Mouse (Mus musculus) adrenal gland, adult 10 weeks (tissue): ENCODE results near the gene Smap2. TPM values are rescaled to one million over a fixed set of nuclear protein-coding genes. Genes with fewer than 3 reads are reported as not detected.

Experiments used
- polyA plus RNA-seq: library from polyadenylated mRNA; stranded (reverse); fragments of 350-450 nt; fragmentation: Illumina TruSeq; extraction: RNeasy Lipid Tissue Mini Kit (QIAGEN cat#74804); gene quantifications from one replicate; pipeline ENCODE4 v1.2.3, GENCODE M21; 2014; ENCODE audit warnings: low read depth, low replicate concordance

The Smap2 gene
- 26.8 TPM for polyA plus RNA-seq

DNA sequence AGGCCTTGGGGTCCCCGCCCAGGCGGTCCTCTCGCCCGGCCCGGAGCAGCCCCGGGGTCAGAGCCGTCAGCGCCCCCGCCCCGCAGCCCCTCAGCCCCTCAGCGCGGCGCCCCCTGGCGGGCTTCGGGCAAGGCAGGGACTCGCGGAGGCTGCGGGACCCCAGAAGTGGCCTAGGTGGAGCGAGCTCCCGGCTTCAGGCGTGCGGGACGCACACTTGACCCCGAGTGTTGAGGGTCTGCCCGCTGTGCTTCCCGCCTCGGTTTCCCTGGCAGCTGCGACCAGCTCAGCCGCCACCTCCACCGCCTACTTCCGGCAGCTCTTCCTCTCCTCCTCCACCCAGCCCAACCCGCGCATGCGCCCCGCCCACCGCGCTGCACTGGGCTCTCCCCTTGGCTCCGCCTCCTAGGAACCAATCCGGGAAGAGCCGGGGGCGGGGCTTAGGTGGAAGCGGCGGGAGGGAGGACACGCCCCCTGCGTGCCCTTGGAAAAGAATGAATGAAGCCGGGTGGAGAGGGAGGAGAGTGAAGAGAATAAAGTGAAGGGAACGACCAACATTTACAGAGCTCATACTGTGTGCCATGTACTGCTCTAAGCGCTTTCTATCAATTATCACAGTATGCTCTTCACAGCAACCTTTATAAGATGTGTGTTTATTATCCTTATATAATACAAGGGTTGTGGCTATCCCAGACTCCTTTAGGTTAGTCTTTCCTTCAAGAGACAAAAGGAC, at the start of gene Smap2:
TSS of gene Smap2 (minus strand) at position 320 of the 730 bp plus-strand sequence.

DNA sequence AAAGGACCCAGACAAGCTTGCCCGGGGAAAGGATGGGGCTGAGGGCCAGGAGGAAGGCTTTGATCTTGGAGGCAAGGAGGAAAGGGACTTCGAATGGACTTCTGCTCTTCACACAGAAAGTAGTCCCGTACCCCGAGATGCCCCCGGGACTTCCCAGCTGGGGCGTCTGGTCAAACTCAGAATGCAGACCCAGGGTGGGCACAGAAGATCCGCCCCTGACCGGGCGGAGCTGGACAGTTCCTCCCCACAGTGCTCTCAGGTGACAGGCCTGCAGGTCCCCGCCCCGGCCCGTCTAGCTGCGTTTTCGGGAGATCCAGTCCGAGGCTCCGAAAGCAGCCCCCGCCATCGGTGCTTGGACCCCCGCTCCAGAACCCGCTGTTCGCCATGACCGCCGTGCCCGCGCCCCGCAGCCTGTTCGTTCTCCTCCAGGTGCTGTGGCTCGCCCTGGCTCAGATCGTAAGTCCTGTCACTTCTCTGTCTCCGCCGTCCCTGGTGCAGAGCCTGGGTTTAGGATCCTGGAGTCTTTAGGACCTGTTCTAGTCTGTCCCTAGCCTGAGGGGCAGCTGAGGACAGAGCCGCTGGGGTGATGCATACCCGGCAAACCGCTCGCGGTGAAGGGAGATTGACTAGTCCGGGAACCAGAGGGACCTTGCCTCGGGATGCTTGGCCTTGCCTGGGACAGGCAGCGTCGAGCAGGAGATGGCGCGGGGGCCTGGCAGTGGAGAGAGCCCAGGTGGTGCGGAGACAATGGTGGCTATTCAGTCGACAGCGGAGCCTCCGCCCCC, 22.5 kb upstream of the Smap2 start, which contains the start of gene Col9a2:
TSS of gene Col9a2 (plus strand) at position 55 of the 785 bp plus-strand sequence.

DNA sequence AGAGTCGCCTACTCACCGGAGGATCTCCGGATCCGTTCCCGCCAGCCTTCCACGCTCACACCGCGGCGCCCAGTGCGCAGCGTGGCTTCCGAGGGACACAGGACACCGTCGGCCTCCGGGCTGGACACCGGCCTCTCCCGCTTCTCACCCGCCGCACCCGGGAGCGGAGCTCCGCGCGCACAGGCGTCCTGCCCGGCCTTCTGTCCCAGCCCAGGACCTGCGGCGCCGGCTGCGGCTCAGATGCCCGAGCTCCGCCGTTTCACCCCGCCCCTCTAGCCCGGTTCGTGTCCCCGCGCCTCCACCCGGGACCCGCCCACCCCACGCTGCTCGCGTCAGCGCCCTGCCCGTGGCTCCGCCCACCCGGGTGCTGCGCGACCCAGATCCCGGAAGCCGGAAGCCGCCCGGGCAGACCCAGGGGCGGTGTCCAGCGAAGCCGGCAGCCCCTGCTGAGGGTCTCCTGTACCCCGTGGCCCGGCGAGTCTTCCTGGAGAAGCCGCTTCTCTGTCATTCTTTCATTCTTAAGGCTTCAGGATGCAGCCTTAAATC, 65.5 kb downstream of the Smap2 start, which contains the start of gene Zfp69:
TSS of gene Zfp69 (minus strand) at position 272 of the 546 bp plus-strand sequence.

DNA sequence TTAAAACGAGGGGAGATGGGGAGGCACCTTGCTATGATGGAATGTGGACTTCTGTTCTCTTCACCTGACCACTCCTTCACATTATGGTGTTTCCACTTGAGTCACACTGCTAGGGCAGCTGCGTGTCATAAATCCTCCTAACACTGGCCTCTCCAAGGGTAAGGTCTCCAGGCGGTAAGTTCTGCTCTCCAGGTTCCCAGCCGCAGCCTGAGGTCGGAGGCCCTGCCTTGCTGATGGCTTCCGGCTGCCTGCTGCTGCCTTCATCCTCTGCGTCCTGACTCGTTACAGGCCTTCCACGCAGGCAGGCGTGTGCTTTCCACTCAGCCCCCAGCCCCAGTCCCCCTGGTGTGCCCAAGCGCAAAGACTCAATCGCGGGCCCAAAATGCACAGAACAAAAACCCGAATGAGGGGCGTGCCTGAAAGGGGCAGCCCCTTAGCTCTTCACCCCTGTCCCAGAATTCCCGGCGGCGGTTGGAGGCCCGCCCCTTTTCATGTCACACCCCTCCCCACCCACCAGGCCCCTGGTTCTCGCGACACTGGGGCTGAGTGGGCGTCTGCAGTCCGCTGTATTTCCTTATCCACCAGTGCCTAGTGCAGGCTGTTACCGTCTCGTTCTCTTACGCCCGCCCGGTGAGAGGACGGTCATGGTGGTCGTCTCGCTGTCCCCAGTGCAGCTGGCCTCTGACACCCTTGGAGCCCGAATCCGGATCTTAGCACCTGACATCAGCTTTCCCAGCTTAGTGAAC, 92.3 kb downstream of the Smap2 start, which contains the start of gene Exo5:
TSS of gene Exo5 (minus strand) at position 464 of the 746 bp plus-strand sequence.

Other genes with a start within 250 kb of the Smap2 start
- 28.5 TPM for gene Nfyc, start 185.7 kb downstream of the Smap2 start, polyA plus RNA-seq
- gene Rims3, start 162.4 kb downstream of the Smap2 start, polyA plus RNA-seq = 4.1 TPM
- 6.4 TPM for gene Exo5, start 92.2 kb downstream of the Smap2 start, polyA plus RNA-seq
- gene Zfp69, start 65.5 kb downstream of the Smap2 start, polyA plus RNA-seq = 0.58 TPM
- gene Col9a2, start 22.1 kb upstream of the Smap2 start, polyA plus RNA-seq = not detected
- 214 TPM for gene Zmpste24, start 81.0 kb upstream of the Smap2 start, polyA plus RNA-seq
- not detected for gene Tmco2, start 92.0 kb upstream of the Smap2 start, polyA plus RNA-seq
- gene Rlf, start 197.8 kb upstream of the Smap2 start, polyA plus RNA-seq = 25.0 TPM